Mouse (Mus musculus): Measurements from ENCODE around the gene Gpr37l1.
"Not testable (repeated sequence)": the region's sequence is repeated elsewhere in the genome, so short reads cannot be mapped to it uniquely, and the experiment has no call there.

DNA sequence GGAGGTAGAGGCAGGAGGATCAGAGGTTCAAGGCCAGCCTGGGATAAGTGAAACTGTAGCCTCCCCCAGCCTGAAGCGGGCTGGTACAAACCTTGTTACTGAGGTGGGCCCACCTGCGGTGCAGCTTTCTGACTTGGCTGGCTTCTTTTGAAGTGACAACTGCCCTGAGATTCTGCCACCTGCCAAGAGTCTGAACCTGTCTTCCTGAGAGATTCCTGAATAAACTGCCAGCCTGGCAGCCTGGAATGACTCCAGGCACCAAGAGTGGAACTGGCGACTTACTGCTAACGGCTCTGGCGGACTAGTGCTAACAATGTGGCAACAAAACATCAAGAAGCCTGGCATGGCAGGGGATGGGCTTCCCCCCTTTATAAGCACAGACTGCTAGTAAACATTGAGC lies 26.9 kb upstream of the Gpr37l1 start:
- not testable (repeated sequence) for TF ChIP-seq CTCF (IDR thresholded peaks at IDR 0.05; ENCODE audit: control insufficient read depth, insufficient read depth, low read length); POLR2A (IDR thresholded peaks at IDR 0.05; ENCODE audit: borderline replicate concordance, control insufficient read depth, low read depth, low read length)

Measured in bone marrow, adult 2 months (tissue).